ENCODE assay signal across 8 mouse cellular contexts in the genomic region with DNA sequence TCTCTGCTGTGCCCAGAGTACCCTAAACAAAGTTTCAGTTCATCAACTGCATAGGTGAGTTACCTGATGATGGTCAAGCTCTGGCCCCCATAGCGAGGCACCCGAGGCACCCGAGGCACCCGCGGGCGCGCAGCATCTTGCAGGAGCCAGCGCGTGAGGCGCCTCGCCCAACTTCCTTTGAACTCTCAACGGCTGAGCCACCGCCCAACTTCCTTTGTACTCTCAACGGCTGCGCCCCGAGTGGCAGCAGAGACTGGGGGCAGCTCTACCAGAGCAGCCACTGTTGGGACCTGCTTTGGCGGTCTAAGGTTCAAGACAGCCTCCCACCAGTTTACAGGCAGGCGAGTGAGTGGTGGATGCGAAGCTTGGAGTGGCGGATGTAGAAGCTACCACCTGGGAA. TPM values are rescaled to one million over a fixed set of nuclear protein-coding genes. Genes with fewer than 3 reads are reported as not detected.
DNase-seq lines count a peak whose midpoint lies in the region; ATAC-seq lines count a peak whose summit lies in the region.
"Not testable (repeated sequence)": the region's sequence is repeated elsewhere in the genome, so short reads cannot be mapped to it uniquely, and the experiment has no call there.

Gene Glo1, minus strand, starts transcription at position 153 of the 400 bp plus-strand sequence.

- ATAC-seq in erythroblast, adult 5-6 weeks (replicated peaks; ENCODE audit: low FRiP score, poor library complexity, severe bottlenecking) = peak; percentile 55
- ATAC-seq in granulocyte monocyte progenitor cell, adult 5-6 weeks (replicated peaks; ENCODE audit: poor library complexity, severe bottlenecking) = peak; percentile 69
- ATAC-seq in hindbrain, embryonic 12.5 days (ENCODE audit: low FRiP score); midbrain, embryonic 14.5 days (ENCODE audit: low FRiP score, low TSS enrichment): not testable (repeated sequence)
- ATAC-seq in liver, embryonic 12.5 days = peak; percentile 61

- H3K4me3 ChIP-seq in hindbrain, embryonic 12.5 days; liver, embryonic 12.5 days; midbrain, embryonic 14.5 days (replicated peaks; ENCODE audit: low read depth, low read length): not testable (repeated sequence)

- no CpG with 5 or more reads among the region's 20 CpGs for WGBS in hindbrain, embryonic 12.5 days
- WGBS in liver, embryonic 12.5 days (ENCODE audit: insufficient replicate concordance) = no CpG with 5 or more reads among the region's 20 CpGs
- no CpG with 5 or more reads among the region's 20 CpGs for WGBS in midbrain, embryonic 14.5 days

- not testable (repeated sequence) for H3K36me3 ChIP-seq in hindbrain, embryonic 12.5 days; liver, embryonic 12.5 days; midbrain, embryonic 14.5 days (ENCODE audit: control insufficient read depth, insufficient read depth, low read length)

- not testable (repeated sequence) for H3K4me1 ChIP-seq in hindbrain, embryonic 12.5 days; liver, embryonic 12.5 days; midbrain, embryonic 14.5 days (ENCODE audit: control insufficient read depth, insufficient read depth, low read length)

- not testable (repeated sequence) for H3K27ac ChIP-seq in hindbrain, embryonic 12.5 days; liver, embryonic 12.5 days; midbrain, embryonic 14.5 days (replicated peaks; ENCODE audit: low read depth, low read length)

- not testable (repeated sequence) for H3K9me3 ChIP-seq in hindbrain, embryonic 12.5 days (replicated peaks); liver, embryonic 12.5 days (replicated peaks); midbrain, embryonic 14.5 days (ENCODE audit: control insufficient read depth, low read length)

- H3K4me2 ChIP-seq in hindbrain, embryonic 12.5 days (replicated peaks); liver, embryonic 12.5 days; midbrain, embryonic 14.5 days (ENCODE audit: low read length): not testable (repeated sequence)

- H3K9ac ChIP-seq in hindbrain, embryonic 12.5 days; liver, embryonic 12.5 days; midbrain, embryonic 14.5 days (replicated peaks; ENCODE audit: low read length): not testable (repeated sequence)

- not testable (repeated sequence) for DNase-seq in adrenal gland, adult 8-10 months; layer of hippocampus, postnatal 10 days (ENCODE audit: low spot score in 2 of 2); midbrain, embryonic 14.5 days; thymus, postnatal 0 days (ENCODE audit: low spot score)

- not testable (repeated sequence) for H3K27me3 ChIP-seq in hindbrain, embryonic 12.5 days; liver, embryonic 12.5 days (replicated peaks); midbrain, embryonic 14.5 days (ENCODE audit: control insufficient read depth, insufficient read depth, low read length)

RNA-seq across cellular contexts. Expression of gene Glo1, which starts in this region (rescaled TPM):
- 100 to 1,000 TPM; 148 to 169 (median 160) TPM for total RNA-seq in adrenal gland, adult 8-10 months (2022)
- total RNA-seq in erythroblast, adult 5-6 weeks (2015; ENCODE audit: low replicate concordance) = 129 and 153 TPM in 2 replicates
- total RNA-seq in erythroblast, adult 5-6 weeks (2017; ENCODE audit: low replicate concordance) = 172 and 176 TPM in 2 replicates
- 52.8 and 91.5 TPM in 2 replicates for total RNA-seq in granulocyte monocyte progenitor cell, adult 5-6 weeks (2014; fragmentation: Nextera tagmentation)
- total RNA-seq in granulocyte monocyte progenitor cell, adult 5-6 weeks (2017) = 98.3 and 117 TPM in 2 replicates
- 186 and 189 TPM in 2 replicates for polyA plus RNA-seq in hindbrain, embryonic 12.5 days (2016; fragmentation: Nextera tagmentation; extraction: Ambion mirVana)
- total RNA-seq in layer of hippocampus, postnatal 10 days (2021) = 100 to 1,000 TPM; 153 TPM
- 292 and 300 TPM in 2 replicates for polyA plus RNA-seq in liver, embryonic 12.5 days (2016; fragmentation: Nextera tagmentation; extraction: Ambion mirVana)
- polyA plus RNA-seq in midbrain, embryonic 14.5 days (2014; fragmentation: Nextera tagmentation; extraction: Ambion mirVana) = 160 and 162 TPM in 2 replicates
- polyA plus RNA-seq in thymus, postnatal 0 days (2015; fragmentation: Nextera tagmentation; extraction: Ambion mirVana) = 200 and 204 TPM in 2 replicates
